Mouse (Mus musculus): Measurements from ENCODE around the gene Gm20696. TPM values are rescaled to one million over a fixed set of nuclear protein-coding genes. Genes with fewer than 3 reads are reported as not detected.

Gene Gm20696
- total RNA-seq, 4 experiments from 2014 or later: 6.4 to 10.0 (median 7.2) TPM

DNA sequence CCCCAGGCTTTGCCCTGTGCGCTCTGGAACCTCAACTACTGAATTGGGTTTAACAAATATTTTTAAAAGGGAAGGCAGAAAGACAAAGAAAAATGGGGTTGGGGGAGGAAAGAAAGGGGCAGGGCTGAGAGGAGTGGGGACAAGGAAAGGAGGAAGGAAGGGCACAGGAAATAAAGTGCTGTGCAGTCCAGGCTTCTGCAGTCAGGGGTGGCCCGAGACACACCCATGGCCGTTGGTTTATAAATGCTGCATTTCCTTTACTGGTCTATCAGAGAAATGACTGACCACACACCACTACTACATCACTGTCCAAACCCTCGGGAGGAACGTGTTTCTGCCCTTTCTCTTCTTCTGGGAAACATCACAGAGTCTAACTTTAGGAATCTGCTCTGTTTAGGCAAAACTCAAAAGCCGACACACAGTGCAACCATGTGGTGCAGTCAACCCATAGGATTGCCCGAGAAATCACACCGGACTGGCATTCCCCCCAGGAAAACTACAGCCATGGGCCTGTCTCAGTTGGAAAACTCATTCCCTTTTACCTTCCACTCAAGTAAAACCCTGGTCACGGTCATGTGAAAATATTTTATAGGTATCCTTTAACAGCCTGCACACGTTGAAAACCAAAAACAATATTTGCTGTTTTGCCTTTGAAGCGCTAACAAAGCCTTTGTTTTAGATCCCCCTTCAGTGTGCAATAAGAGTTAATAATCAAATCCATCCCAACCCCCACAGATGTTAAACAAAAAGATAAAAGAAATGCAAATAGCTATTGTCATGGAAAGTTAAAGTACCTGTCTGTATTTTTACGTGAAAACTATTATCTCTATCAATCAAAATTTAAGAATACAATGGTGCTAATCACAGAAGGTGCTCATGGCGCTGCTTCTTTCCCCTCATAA lies 402.2 kb downstream of the Gm20696 start:
- no peak for DNase-seq (ENCODE audit: low spot score in 2 of 2)

DNA sequence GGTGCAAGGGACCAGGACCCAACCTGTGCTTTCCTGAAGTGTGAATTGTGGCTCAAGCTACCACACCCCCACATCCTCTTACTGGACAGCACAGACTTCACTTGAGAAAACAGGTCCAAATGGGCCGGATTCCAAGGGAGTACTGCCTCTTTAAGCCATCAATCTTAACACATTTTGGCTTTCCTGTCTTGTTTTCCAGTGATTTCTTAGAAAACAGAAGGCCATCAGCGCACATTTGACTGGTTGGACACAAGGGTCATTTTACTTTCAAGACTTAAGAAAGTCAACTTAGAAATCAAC lies 402.8 kb downstream of the Gm20696 start:
- DNase-seq (ENCODE audit: low spot score in 2 of 2): no peak

DNA sequence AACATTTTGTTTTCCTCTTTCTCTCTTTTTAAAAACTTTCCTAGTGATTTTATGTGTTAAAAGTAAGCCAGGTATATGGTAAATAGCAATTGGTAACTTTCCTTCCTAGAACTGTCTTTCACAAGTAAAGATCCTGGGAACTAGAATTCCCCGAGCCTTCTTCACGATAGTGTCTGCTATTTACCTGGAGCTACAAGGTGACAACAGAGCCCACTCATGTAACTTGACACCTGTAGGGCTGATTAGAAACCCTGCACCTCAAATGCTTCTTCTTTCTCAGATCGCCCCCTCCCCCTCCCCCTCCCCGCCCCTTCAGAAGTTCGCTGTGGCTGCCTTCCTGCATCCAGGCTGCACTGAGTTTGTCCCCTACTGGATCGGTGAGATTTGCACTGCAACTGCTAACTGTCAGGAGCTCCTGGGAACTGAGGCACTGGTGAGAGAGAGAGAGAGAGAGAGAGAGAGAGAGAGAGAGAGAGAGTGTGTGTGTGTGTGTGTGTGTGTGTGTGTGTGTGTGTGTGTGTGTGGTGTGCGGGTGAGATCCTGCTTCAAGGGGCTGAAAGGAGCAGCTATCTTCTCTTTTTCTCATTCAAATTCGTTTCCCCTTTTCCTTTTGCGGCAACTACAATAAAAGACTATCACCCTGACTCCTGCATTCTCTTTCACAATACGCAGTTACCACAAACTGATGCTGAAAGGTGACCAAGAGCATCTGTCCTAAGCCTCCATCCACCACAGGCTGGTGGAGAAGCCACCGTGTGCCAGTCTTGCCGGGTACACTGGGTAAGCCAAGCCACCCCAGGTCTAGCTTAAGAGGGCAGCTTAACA lies 403.3 kb downstream of the Gm20696 start:
- DNase-seq (ENCODE audit: low spot score in 2 of 2): no peak

DNA sequence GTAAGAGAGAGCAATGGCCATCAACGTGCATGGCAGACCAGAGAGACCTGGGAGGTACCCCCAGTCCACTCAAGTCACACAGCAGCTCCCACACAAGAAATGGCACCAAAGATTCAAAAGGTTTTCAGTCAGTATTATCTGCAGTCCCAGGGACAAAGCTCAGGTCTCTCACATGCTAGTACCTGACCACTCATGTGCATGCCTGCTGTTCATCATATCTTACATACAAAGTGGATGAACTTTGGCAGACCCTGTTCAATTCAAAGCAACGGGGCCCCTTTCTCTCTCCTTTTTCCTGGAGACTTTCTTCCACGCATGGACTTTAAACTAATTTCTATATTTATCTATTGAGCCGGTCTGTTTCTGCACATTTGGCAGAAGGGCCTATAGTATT lies 404.9 kb downstream of the Gm20696 start:
- no peak for DNase-seq (ENCODE audit: low spot score in 2 of 2)

DNA sequence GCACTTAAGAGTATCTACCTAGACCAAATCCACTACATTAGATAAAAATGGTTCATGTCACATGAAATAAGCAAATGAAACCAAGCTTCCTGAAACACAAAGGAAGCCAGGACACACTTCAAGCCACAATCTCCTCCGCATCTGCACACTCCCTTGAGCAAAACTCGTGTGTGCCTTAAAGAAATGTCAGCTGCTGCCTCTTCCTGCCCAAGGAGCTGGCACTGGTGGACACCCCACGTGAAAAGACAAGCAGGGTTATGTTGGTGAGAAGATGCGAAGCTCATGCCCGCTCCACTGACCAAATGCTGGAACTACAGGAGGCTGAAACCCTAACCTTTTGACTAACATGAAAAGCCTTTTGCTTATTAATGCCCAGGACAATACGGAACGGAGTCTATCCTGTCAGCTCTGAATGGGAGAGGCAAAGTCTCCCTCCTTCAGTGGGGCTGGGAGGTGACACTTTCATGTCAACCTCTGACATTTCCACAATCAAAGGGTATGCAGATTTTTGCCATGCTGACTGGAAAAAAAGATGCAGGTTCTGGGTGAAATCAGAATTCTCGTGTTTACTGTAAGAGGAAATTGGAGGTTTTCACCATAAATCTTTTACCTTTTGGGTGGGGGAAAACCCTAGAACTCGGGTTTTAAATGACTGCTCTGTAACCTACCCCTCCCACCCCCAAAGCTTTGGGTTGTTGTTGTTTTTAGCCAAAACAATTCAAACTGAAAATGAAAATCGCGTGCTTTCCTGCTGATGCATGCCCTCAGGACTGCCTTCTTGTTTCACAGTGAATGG lies 405.5 kb downstream of the Gm20696 start:
- DNase-seq (ENCODE audit: low spot score in 2 of 2): no peak

DNA sequence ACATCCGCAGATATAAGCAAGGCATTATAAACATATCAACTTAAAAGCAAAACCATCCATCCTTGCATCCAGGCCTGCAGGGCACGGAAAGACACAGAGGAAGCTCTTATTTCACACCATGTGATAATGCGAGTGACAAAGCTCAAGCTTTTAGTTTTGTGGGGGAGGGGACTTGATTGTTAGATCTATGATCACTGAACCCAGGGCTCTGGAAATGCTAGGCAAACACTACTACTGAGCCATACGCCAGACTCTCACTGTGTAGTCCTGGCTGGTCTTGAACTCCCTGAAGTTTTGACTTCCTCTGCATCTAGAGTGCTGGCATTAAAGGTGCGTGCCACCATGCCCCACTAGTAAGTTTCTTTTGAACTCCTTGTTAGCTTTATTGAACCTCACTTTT lies 408.3 kb downstream of the Gm20696 start:
- DNase-seq (ENCODE audit: low spot score in 2 of 2): no peak

DNA sequence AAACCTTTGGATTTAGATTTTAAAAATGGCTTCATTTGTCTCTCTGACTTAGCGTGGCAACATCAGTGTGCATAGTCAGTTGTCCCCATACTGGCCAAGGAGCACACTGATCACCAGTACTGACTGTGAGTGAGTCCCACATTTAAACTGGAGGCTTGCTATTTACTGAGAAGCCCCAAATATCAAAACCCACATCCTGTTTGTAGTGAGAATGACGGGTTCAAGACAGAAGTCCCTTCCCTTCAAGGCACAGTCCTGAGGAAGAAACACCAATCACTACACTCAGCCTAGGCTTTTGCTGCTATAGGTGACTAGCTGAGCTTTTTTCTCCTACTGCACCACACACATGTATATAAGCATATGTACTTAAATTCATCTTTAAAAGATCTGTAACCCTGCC lies 408.9 kb downstream of the Gm20696 start:
- DNase-seq (ENCODE audit: low spot score in 2 of 2): no peak

DNA sequence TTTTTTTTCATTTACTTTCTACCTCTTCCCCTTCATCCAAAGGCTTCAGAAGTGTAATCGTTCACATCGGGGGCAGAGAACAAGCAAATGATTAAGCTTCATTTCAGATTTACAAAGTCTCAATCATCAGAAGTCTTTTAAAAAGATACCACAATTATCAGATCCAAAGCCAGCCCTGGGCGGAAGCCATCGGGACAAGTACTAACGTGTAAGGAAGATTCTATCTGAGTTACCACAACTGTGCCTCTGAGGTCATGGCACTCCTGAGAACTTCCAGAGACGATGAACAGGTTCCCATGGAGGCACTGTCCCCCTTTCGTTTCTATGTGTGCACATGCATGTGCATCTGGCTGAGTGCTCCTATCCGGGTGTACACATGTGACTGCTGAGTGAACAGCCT lies 413.3 kb downstream of the Gm20696 start:
- DNase-seq (ENCODE audit: low spot score in 2 of 2): no peak

DNA sequence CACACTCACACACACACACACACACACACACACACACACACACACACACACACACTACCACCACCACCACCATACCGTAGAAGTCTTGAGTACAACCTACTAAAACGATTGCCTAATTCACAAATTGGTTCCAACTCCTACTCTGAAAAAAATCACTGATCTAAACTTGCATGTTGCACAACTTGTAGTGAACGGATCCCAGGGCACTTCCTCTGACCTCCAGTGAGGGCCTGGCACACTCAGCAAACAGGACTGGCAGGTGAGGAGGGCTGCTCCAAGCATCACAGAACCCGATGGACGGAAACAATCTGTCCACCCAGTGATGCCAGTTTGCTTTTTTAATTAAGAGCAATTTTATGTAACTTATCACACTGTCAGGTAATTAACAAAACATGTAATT lies 413.8 kb downstream of the Gm20696 start:
- DNase-seq (ENCODE audit: low spot score in 2 of 2): no peak

DNA sequence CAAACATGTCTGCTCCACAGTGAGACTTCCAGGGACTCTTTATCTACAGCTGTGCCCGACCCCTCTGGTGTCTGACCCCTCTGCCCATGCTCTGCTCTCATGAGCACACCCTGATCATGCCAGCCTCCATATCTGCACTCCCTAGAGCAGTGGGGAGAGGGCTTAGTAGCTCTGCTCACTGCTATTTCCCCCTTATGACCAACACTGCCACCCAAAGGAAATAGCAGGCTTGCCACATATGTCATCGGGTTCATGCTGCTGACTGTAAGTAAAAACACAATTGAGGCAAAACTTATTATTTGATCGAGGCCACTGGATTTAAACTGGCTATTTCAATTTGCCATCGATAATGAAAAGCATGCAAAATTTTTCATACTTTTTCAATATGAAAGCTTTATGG lies 414.7 kb downstream of the Gm20696 start:
- no peak for DNase-seq (ENCODE audit: low spot score in 2 of 2)

DNA sequence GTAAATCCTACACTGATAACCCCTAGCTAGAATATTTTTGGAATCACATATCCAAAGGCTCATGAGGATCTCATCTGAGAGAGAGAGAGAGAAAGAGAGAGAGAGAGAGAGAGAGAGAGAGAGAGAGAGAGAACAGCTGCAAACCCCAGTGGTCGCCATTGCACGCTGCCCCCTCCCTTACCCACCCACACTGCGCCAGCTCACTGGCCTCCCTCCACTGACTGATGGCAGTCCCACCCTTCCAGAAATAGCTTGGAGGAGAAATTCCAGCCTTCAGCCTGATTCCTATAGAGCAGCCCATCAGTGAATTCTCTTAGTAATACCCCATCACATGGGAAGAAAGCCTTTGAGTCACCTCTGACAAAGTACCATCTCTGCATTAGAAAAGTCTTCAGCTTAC lies 415.4 kb downstream of the Gm20696 start:
- no peak for DNase-seq (ENCODE audit: low spot score in 2 of 2)

DNA sequence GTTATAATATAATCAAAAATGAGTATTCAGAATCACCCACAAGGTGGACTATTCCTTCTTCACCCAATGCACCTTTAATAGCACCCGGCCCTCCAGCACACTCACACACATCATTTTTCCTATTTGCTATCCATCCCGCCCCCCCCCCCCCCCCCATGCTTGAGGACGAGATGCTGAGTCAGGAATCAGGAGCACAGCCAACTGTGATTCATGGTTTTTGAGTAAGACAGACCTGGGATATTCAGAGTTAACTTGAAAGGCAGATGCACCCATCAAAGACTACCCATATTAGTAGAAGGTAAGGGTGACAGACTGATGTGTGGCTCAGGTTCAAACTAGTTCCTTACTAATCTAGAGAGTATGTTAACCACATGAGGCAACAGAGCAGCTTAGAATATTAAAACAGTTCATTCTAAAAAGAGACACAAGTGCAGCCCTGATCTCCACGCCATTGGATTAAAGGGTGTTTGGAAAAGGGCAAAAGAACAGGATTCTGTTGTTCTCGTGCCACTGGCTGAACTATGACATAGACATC lies 417.0 kb downstream of the Gm20696 start:
- no peak for DNase-seq (ENCODE audit: low spot score in 2 of 2)

DNA sequence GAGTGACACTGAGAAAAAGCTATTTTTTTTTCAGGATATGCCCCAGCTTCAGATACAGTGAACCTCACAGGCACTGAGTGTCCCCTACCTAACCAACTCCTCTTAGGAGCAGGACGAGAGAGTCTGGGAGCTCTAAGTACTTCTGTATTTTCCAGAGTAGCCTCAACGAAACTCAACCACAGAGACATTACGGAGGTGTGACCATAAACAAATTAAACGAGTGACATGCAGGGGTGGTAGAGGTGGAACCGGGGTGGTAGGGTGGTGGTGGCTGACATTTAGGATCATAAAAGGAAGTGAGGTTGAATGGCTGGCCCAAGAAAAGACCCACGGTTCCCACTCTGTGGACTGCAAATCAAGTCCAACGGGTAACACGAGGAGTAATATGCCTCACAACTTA lies 418.2 kb downstream of the Gm20696 start:
- DNase-seq (ENCODE audit: low spot score in 2 of 2): no peak

DNA sequence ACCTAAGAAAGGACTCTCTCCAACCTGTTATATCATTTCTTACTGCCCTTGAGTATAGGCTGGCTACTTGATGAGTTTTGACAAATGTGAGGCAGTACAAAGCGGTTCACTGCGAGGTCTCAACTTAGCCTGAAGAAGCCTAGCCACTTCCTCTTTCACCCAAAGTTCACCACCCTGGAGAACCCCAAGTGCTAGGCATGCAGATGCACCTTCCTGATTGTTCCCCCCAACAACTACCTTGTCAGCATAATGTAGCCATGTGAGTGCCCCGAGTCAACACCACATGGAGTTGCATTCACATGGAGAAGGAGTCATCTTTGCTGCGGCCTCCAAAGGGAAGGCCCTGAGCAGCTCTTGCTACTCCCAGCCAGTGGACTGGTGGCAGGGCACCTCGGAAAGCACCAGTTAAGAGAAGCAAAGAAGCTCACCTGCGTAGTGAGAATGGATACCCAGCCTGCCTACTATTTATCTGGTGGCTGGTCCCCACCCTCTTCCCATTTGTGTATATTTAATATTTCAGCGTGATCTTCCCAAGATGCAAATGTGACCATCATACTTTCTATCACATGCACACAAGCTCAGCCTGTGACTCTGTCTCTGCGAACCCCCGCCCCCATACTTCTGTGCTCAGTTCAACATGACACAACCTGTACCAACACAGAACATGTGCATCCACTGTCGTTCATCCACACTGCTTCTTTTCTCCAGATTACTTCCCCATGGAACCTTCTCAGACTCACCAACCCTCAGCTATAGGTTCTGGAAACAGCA lies 424.8 kb downstream of the Gm20696 start:
- no peak for DNase-seq (ENCODE audit: low spot score in 2 of 2)

DNA sequence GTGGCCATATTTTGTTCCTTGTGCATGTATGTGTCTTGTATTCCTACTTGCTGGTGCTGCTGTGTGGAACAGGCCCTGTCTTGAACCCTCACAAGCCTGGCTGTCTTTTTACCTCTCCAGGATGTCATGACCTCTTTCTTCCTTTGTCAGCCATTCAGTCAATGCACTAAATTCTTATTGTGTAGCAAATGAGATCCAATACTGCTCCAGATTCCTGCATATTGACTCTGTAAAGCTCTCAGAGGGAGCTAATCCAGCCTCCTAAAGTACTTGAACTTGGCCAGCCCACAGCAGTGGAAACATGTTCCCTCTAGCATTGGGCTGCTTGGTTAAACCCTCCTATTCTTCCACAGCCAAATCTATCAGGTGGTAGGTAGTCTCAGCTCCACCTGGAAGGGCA lies 425.8 kb downstream of the Gm20696 start:
- no peak for DNase-seq (ENCODE audit: low spot score in 2 of 2)

DNA sequence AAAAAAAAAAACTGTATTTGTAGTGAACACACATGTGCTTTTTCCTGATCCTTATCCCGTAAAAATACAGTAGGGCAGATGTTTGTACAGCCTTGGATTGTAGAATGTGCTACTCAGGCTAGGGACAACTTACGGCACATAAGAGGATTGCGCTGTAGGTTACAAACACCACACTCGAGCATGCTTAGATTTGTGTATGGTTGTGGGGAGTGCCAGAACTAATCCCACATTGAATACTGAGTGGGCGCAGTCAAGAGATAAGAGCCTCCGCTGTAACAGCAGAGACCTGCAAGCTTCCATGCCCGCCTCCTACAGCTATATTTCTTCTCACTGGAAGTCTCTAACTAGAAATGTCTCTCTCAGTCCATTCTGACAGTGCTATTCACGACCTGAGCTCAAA lies 431.0 kb downstream of the Gm20696 start:
- DNase-seq (ENCODE audit: low spot score in 2 of 2): no peak

DNA sequence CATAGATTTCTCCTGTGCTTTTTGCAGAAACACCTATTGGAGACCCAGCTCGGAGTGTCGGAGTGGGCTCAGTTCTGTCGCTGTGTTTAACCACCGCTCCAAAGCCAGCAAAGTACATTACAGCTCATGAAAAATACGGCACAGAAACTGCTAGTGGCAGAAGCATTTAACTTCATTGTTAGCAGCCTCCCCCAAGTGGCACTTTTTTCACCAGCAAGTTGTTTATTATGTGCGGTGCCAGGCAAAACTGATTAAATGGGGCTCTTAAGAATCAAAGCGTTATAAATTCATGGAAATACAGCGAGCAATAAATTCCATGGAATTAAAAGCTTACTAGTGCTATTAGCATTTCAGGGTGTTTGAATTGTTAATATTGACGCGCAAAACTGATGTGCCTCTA lies 433.2 kb downstream of the Gm20696 start:
- DNase-seq (ENCODE audit: low spot score in 2 of 2): no peak

DNA sequence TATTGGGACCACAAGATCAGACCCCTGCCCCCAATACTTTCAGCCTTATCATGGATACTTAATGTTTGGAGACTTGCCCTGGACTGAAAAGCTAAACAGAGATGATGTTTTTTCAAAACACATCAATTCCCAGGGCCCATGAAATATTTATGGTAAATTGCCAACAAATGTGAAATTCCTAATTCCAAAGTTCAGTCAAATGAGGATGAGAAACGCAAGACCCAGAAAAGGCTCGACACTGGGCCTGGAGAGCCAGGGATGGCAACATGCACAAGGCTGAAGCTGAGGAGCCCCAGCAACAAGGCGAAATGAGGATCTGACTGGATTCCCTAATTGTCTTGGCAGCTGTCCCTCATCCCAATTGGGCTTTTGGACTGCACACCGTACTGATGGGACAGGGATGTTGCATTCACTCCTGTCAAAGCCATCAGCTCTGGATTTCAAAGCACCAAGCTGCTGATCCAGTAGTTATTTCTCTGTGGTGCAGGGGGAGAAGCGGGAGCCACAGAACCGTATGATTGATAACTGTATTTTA lies 438.2 kb downstream of the Gm20696 start:
- DNase-seq (ENCODE audit: low spot score in 2 of 2): no peak

DNA sequence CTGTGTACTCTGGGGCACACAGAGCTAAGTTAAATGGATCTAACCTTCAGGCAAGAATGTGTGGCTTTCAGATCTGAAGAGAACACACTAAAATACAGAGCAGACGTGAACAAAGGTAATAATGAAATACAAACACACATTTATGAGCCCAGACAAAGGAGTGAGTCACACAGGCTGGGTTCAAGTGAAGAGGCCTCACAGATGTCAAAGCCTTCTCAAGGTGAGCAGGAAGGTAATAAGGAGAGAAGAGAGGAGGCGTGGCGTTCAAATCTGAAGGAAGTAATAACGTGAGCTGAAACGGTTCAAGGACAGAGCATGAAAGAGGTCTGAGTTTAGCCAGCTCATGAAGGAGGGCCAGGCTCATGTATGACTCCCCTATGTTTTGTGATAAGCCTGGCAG lies 445.4 kb downstream of the Gm20696 start:
- DNase-seq (ENCODE audit: low spot score in 2 of 2): no peak

DNA sequence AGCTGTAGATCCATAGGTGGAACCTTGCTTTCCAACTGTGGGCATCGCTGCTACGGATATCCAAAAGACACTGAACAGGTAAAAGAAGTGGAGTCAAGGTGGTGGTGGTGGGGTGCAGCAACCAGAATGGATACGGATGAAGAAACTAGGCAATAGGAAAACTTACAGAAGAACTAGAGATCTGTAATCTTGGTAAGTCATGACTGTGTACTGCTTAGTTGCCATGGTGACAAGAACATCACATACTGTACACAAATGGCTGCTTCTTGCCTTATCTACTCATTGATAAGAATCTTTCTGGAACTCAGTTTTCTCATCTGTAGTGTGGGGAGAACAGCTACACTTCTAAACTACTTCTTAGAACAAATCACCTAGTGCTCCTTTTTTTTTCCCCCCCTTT lies 446.1 kb downstream of the Gm20696 start:
- no peak for DNase-seq (ENCODE audit: low spot score in 2 of 2)

DNA sequence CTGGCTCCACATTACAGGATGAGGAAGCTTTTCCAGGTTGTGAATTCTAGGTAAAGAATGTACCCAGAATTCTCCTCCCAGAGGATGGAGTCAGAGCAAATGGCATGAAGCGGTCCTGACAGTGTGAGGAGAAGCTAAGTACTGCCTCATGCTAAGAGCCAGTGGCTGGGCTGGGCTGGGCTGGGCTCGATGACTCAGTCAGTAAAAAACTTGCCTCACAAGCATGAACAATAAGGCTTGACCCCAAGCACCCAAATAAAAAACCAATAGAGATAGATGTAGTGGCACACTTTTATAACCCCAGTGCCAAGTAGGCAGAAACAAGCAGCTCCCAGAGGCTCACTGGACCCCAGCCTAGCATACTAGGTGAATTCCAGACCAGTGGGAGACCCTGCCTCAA lies 448.8 kb downstream of the Gm20696 start:
- no peak for DNase-seq (ENCODE audit: low spot score in 2 of 2)

Data from layer of hippocampus, adult 8-10 months (tissue).